ENCODE assay signal across 9 mouse cellular contexts in the genomic region with DNA sequence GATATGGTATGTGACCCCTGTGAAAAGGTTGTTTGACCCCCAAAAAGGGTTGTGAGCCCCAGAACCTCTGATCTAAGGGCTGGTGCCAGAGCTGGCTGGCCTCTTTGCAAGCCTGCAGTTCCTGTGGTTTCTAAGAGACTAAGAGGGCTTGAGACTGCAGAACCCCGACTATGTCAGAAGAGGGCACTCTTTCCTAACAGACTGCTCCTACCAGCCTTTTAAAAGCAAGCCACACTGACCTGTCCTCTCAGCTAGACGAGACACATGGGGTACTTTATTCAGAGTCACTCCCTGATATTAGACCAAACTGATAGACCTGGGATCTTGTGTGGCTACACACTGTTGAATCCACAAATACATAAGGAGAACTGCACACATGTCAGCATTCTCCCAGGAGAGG. TPM values are rescaled to one million over a fixed set of nuclear protein-coding genes. Genes with fewer than 3 reads are reported as not detected.
DNase-seq lines count a peak whose midpoint lies in the region; ATAC-seq and TF ChIP-seq lines count a peak whose summit lies in the region.
"Had no signal": no experiment of that assay in that cellular context is flagged by ENCODE, and none has a peak within 500 bp of the region (broad histone marks: within the 10 kb centered on the region; RNA-seq: fewer than 3 reads in every experiment).

No protein-coding gene starts in this region.

- no peaks in the 10 kb centered on the region for H3K4me1 ChIP-seq in forebrain, embryonic 11.5 days (replicated peaks; ENCODE audit: control insufficient read depth, insufficient read depth, low read length)
- H3K4me1 ChIP-seq in forebrain, embryonic 13.5 days, result no peaks in the 10 kb centered on the region
- no peaks in the 10 kb centered on the region for H3K4me1 ChIP-seq in forebrain, postnatal 0 days (ENCODE audit: insufficient read depth)
- H3K4me1 ChIP-seq: liver, embryonic 13.5 days had no signal

- no peak overlapping the region for H3K4me3 ChIP-seq in forebrain, embryonic 11.5 days (ENCODE audit: low read depth, low read length)
- H3K4me3 ChIP-seq in forebrain, embryonic 13.5 days, result no peak overlapping the region
- H3K4me3 ChIP-seq in forebrain, postnatal 0 days (ENCODE audit: low read depth, low read length), result no peak overlapping the region
- H3K4me3 ChIP-seq: liver, embryonic 13.5 days had no signal

- ATAC-seq in forebrain, embryonic 11.5 days (replicated peaks; ENCODE audit: low FRiP score), result no peak
- ATAC-seq in forebrain, embryonic 13.5 days, result no peak
- peak; percentile 46; the same call in 1 of the 2 replicates for ATAC-seq in forebrain, postnatal 0 days
- 0 out of 2 replicates have a peak, but pooled peaks have one; percentile 63 for ATAC-seq in megakaryocyte-erythroid progenitor cell, adult 5-6 weeks (replicated peaks; ENCODE audit: low FRiP score, low TSS enrichment, poor library complexity, severe bottlenecking)

- DNase-seq in forebrain, embryonic 11.5 days (ENCODE audit: low spot score), result peak; percentile 53
- peak; percentile 7 for DNase-seq in 3134 (ENCODE audit: extremely low read depth, insufficient read length, low spot score)
- peak; percentile 33 for DNase-seq in adrenal gland, postnatal 10 days
- peak; percentile 68 for DNase-seq in forebrain, postnatal 0 days
- DNase-seq in large intestine, adult 2 months (ENCODE audit: low read depth, low spot score), result peak; percentile 2
- DNase-seq in thymus, postnatal 0 days (ENCODE audit: low spot score), result peak; percentile 21
- DNase-seq: liver, embryonic 13.5 days had no signal

- H3K9me3 ChIP-seq in forebrain, embryonic 11.5 days (ENCODE audit: control insufficient read depth, low read length), result no peaks in the 10 kb centered on the region
- H3K9me3 ChIP-seq in forebrain, embryonic 13.5 days (replicated peaks), result no peaks in the 10 kb centered on the region
- H3K9me3 ChIP-seq in forebrain, postnatal 0 days (ENCODE audit: low read length), result no peaks in the 10 kb centered on the region
- H3K9me3 ChIP-seq: liver, embryonic 13.5 days had no signal

- 3% methylated on average over 2 of the region's 2 CpGs for WGBS in forebrain, embryonic 11.5 days
- 2% methylated on average over 2 of the region's 2 CpGs for WGBS in forebrain, embryonic 13.5 days
- WGBS in forebrain, postnatal 0 days, result 0% methylated on average over 2 of the region's 2 CpGs
- 1% methylated on average over 2 of the region's 2 CpGs for WGBS in large intestine, adult 2 months

- no peak overlapping the region for H3K4me2 ChIP-seq in forebrain, embryonic 11.5 days (ENCODE audit: low read depth, low read length, severe bottlenecking)
- H3K4me2 ChIP-seq in forebrain, embryonic 13.5 days, result no peak overlapping the region
- no peak overlapping the region for H3K4me2 ChIP-seq in forebrain, postnatal 0 days (ENCODE audit: low read depth)
- H3K4me2 ChIP-seq: liver, embryonic 13.5 days had no signal

- H3K36me3 ChIP-seq in forebrain, embryonic 11.5 days (ENCODE audit: control insufficient read depth, insufficient read depth, low read length), result no peaks in the 10 kb centered on the region
- H3K36me3 ChIP-seq in forebrain, embryonic 13.5 days (ENCODE audit: poor library complexity, severe bottlenecking), result no peaks in the 10 kb centered on the region
- no peaks in the 10 kb centered on the region for H3K36me3 ChIP-seq in forebrain, postnatal 0 days (ENCODE audit: insufficient read depth)
- H3K36me3 ChIP-seq: liver, embryonic 13.5 days had no signal

- H3K27me3 ChIP-seq in forebrain, embryonic 11.5 days (ENCODE audit: control insufficient read depth, insufficient read depth, low read length), result no peaks in the 10 kb centered on the region
- no peaks in the 10 kb centered on the region for H3K27me3 ChIP-seq in forebrain, embryonic 13.5 days
- H3K27me3 ChIP-seq in forebrain, postnatal 0 days (ENCODE audit: insufficient read depth, low read length), result no peaks in the 10 kb centered on the region
- H3K27me3 ChIP-seq: liver, embryonic 13.5 days had no signal

- no peak overlapping the region for H3K27ac ChIP-seq in forebrain, embryonic 11.5 days (ENCODE audit: low read depth, low read length)
- no peak overlapping the region for H3K27ac ChIP-seq in forebrain, embryonic 13.5 days
- H3K27ac ChIP-seq in forebrain, postnatal 0 days (ENCODE audit: low read depth, low read length), result no peak overlapping the region
- H3K27ac ChIP-seq: liver, embryonic 13.5 days had no signal

- peak; percentile 80 for TF ChIP-seq CTCF in forebrain, postnatal 0 days (IDR thresholded peaks at IDR 0.05; ENCODE audit: low read depth)

- no peak overlapping the region for H3K9ac ChIP-seq in forebrain, embryonic 11.5 days (ENCODE audit: low read length)
- no peak overlapping the region for H3K9ac ChIP-seq in forebrain, embryonic 13.5 days
- no peak overlapping the region for H3K9ac ChIP-seq in forebrain, postnatal 0 days
- H3K9ac ChIP-seq: liver, embryonic 13.5 days had no signal

RNA-seq across cellular contexts. Expression of a gene that starts 19.9 kb away (rescaled TPM):
- polyA plus RNA-seq in forebrain, embryonic 11.5 days (2014; fragmentation: Nextera tagmentation; extraction: Ambion mirVana), result 5.0 and 5.8 TPM in 2 replicates
- 5.1 and 5.9 TPM in 2 replicates for polyA plus RNA-seq in forebrain, embryonic 13.5 days (2015; fragmentation: Nextera tagmentation; extraction: Ambion mirVana)
- total RNA-seq in adrenal gland, postnatal 10 days (2021), result 1 to 10 TPM; 3.1 to 4.3 TPM
- 15.8 and 16.2 TPM in 2 replicates for total RNA-seq in forebrain, postnatal 0 days (2014; rRNA removed)
- polyA plus RNA-seq in forebrain, postnatal 0 days (2015; fragmentation: Nextera tagmentation; extraction: Ambion mirVana), result 13.9 and 14.3 TPM in 2 replicates
- 0.85 and 1.3 TPM in 2 replicates for polyA plus RNA-seq in large intestine, adult 2 months (2012; rRNA removed)
- not detected in 2 replicates for total RNA-seq in megakaryocyte-erythroid progenitor cell, adult 5-6 weeks (2014; fragmentation: Nextera tagmentation)
- not detected in 2 replicates for total RNA-seq in megakaryocyte-erythroid progenitor cell, adult 5-6 weeks (2017)
- 0.99 and 1.7 TPM in 2 replicates for polyA plus RNA-seq in thymus, postnatal 0 days (2015; fragmentation: Nextera tagmentation; extraction: Ambion mirVana)

Comparison
In these comparisons a context has a peak if more than half of its experiments do, and no peak if none do; other contexts are left out.
1. ATAC-seq: peak in forebrain, postnatal 0 days (single experiment) and megakaryocyte-erythroid progenitor cell, adult 5-6 weeks (single experiment); none in forebrain, embryonic 11.5 days (single experiment) and forebrain, embryonic 13.5 days (single experiment).
2. DNase-seq: peak in every context shown above with its lines; median percentile 68 in forebrain, postnatal 0 days; 53 in forebrain, embryonic 11.5 days; 33 in adrenal gland, postnatal 10 days; 21 in thymus, postnatal 0 days; 7 in 3134; 2 in large intestine, adult 2 months.